Comparison of ENCODE assay signal across 8 mouse cellular contexts in genomic region chr17:8864638-8865497, GRCm38 (mm10).
DNase-seq lines count a peak whose midpoint lies in the region; ATAC-seq and TF ChIP-seq lines count a peak whose summit lies in the region.

No protein-coding gene starts in this region.

- no peaks in the 10 kb centered on the region for H3K9me3 ChIP-seq in heart, postnatal 0 days (replicated peaks; ENCODE audit: control insufficient read depth, low read length)

- H3K27ac ChIP-seq in heart, postnatal 0 days (ENCODE audit: low read depth) = 0 out of 2 replicates have a peak overlapping the region, but pooled peaks have one; percentile 25

- peak; percentile 42 for DNase-seq in gastrocnemius, postnatal 14 days
- DNase-seq in gastrocnemius, postnatal 25 days = no peak
- peak; percentile 18 for DNase-seq in MN1 (ENCODE audit: low spot score)
- DNase-seq in heart, postnatal 0 days (ENCODE audit: low spot score) = peak; percentile 66
- peak; percentile 44 for DNase-seq in lung, postnatal 14 days
- DNase-seq in cerebellum, adult 8-10 months = no peak
- DNase-seq in frontal cortex, postnatal 14 days (ENCODE audit: low spot score in 2 of 2) = no peak
- no peak for DNase-seq in left cerebral cortex, postnatal 36 days (ENCODE audit: low spot score in 2 of 2)

- H3K4me2 ChIP-seq in heart, postnatal 0 days (ENCODE audit: low read depth, low read length) = no peak overlapping the region

- intact Hi-C loops in gastrocnemius, postnatal 14 days (cut with DNase I; ENCODE audit: low total_unique reads) = no loop called here
- intact Hi-C loops in left cerebral cortex, postnatal 36 days (cut with DNase I) = no loop called here

- WGBS in heart, postnatal 0 days = 57% methylated on average over 8 of the region's 8 CpGs

- no peak for TF ChIP-seq CTCF in heart, postnatal 0 days (IDR thresholded peaks at IDR 0.05; ENCODE audit: low read depth)

- no peak for TF ChIP-seq EP300 in heart, postnatal 0 days (IDR thresholded peaks at IDR 0.05; ENCODE audit: low read depth)

- H3K27me3 ChIP-seq in heart, postnatal 0 days (ENCODE audit: control insufficient read depth, insufficient read depth, low read length) = no peaks in the 10 kb centered on the region

- no peak overlapping the region for H3K9ac ChIP-seq in heart, postnatal 0 days (replicated peaks; ENCODE audit: low read depth, low read length)

- ATAC-seq in heart, postnatal 0 days (ENCODE audit: insufficient read depth, low read depth) = peak; percentile 39; the same call in 1 of the 2 replicates

- H3K4me3 ChIP-seq in heart, postnatal 0 days (ENCODE audit: low read depth, low read length) = no peak overlapping the region

- H3K4me1 ChIP-seq in heart, postnatal 0 days (ENCODE audit: control insufficient read depth, insufficient read depth) = no peaks in the 10 kb centered on the region

- H3K36me3 ChIP-seq in heart, postnatal 0 days (replicated peaks; ENCODE audit: control insufficient read depth, insufficient read depth, low read length) = no peaks in the 10 kb centered on the region

Comparison
In these comparisons a context has a peak if more than half of its experiments do, and no peak if none do; other contexts are left out.
1. DNase-seq: peak in gastrocnemius, postnatal 14 days (single experiment), MN1 (single experiment), heart, postnatal 0 days (single experiment) and lung, postnatal 14 days (single experiment); none in gastrocnemius, postnatal 25 days (single experiment), cerebellum, adult 8-10 months (single experiment), frontal cortex, postnatal 14 days (0 of 2) and left cerebral cortex, postnatal 36 days (0 of 2).